Mouse (Mus musculus) megakaryocyte, embryonic 14.5 days (primary cell): ENCODE results near the gene Cpt1a.

Source experiments
- FLI1 ChIP-seq: IDR thresholded peaks from 2 replicates; pipeline ENCODE4 v1.6.1; 2012; ENCODE audit warnings: low read length, inconsistent platforms, mixed read lengths
- GATA1 ChIP-seq: IDR thresholded peaks from 3 replicates; pipeline ENCODE4 v1.6.1; 2012; ENCODE audit warnings: mixed read lengths, low read length, inconsistent platforms, borderline replicate concordance

GRCm38 (mm10) chr19:3419251-3419650 is 97.1 kb downstream of the Cpt1a start:
- TF ChIP-seq GATA1 (no peak), FLI1 (no peak)
